Mouse (Mus musculus) frontal cortex, postnatal 36 days (tissue): ENCODE results near the gene Lrrc46.

Experiments used
- DNase-seq, 2 experiments: peaks; one replicate each; pipeline ENCODE4 v3.0.0; 2022; ENCODE audit warnings: low spot score in 2 of 2

The Lrrc46 gene

DNA sequence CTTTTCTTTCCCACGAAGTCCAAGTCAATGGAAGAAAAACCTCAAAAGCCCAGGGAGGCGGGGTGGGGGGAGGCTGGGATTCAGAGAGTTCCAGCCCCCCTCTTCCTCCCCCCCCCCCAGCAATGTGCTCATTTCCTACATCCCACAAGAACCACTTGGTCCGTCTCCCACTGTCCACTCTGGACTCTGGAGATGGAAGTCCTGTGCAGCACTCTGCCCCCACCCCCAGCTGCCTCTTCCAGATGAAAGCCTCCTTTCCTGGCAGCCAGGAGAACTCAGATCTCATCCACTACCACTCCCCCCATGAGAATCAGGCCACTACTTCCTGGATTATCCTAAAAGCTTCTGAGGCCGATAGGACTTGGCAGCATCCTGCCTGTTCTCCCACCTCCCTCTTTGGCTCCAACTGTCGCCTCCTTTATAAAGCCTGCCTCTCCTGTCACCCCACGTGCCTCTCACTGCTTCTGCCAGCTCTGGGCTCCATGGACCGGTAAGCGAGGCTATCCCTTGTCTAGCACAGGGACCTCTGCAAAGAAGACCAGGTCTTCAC is 28.0 kb downstream of the Lrrc46 start, which contains the start of gene Sp6:
TSS of gene Sp6 (plus strand) at position 274 of the 550 bp plus-strand sequence.
- DNase-seq: no peak

DNA sequence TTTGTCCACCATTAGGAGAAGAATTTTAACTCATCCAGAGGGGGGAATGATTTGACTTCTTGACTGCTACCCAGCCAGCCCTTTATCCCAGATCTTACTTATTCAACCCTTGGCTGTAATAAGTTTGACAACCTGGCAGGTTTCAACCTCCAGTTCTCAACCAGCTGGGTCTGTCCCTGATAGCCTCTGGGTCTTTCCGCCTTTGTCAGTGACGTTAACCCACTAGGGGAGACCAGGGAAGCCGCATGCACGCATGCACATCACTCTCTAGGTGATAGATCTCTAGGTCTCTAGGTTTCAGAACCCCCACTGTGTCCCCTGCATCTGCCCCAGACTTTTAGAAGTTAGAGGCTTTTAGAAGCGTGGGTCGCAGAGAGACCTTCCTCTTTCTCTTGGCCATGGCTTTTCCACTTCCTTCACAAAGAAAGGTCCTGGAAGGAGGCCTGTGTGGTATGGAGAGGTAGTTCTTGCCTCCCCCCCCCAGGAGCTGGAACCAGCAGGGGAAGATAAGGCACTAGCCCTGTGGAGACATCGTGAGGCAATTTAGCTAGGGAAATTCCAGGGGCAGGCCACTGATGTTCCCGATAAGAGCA is 31.9 kb downstream of the Lrrc46 start:
- DNase-seq: no peak

DNA sequence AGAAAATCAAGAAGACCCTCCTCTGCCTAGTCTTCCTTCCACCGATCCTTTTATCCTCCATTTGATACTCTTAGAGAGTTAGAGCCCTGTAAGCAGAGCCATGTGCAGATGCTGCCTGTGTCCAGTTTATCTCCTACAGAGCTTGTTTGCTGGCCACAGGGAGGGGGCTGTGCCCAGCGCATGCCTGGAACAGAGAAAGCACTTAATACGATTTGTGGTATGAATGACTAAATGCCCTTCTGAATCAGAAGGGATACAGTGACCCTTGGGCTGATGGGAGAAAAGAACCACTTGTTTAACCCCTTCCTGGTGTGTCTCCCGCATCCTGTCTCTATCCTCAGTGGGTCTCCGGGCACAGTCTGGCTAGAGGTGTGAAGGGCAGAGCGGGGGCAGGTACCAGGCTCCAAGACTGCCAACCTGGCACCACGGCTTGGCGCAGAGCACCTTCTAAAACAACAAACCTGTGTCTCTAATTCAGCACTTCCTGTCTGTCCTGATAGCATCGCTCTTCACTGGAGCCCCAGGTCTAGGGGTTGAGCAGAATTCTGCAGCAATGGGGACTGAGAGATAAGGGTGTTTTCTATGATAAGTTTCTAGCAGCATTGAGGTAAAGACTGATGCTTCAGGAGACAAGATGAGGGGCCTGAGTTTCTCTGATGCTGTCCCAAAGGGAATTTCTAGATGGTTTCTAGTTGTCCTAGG is 34.0 kb downstream of the Lrrc46 start:
- DNase-seq: no peak

DNA sequence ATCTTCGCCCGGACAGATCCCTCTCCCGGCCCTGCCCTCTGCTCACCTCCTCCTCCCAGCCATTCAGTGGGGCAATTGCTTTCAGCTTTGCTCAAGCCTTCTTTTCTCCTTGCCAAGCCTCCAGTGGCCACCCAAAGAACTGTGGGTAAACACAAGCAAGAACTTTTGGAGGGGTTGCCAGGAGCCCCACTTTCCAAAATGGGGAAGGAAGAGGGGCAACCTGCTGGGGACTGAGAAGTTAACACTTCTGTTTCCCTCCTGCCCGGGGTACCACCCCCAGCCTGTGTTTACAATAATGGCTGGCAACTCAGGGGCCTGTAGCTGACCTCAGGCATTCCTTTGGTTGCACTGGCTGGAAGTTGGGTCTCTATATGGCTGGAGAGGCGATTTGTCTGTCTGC is 38.0 kb downstream of the Lrrc46 start:
- DNase-seq: no peak

DNA sequence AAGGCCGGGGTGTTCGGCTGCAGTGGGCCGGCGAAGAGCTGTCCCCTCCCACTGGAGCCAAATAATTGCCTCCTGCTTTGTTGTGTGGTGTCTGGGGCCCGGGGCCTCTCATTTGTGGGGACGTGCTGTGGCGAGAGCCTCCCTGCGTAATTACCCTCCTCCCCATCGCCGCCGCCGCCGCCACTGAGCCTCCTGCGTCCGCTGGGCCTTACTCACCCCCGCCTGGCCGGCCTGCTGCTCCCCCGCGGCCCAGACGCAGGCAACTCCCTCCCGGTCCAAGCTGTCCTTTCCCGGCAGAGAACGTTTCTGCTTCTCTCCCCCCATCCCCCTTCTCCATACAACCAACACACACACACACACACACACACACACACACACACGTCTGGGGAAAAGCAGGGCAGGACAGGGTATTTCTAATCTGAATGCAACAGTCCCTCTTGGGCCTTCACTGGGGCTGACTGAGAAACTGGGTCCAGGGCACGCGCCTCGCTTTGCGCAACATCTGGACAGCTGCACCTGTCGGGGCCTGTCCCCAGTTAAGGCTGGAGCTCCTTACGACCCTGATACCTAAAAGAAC is 43.7 kb downstream of the Lrrc46 start:
- no peak for DNase-seq

DNA sequence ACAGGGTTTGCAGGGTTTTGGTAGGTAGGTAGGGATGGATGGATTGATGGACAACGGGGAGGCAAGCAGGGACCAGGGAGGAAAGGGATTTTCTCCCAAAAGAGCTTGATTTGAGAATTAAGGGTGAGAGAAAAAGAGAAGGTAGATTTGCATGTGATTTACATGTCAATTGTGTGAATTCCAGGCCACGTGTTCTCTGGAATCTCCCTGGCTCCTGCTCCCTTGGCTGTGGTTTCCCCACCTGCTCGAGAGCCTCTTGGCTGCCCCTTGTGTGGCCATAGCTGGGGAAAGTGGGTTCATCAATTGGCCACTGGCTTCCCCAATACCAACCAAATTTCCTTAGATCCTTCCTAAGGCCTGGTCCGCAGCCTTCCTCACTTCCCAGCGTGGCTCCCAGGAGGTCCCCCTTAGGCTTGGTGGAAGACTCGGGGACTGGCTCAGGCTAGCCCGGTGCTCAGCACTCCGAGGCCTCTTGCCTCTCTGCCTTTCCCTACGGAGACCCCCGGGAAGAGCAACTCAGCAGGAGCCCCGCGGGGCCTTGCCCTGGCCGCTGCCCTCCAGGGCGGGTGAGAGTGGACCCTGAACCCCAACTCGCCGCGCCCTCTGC is 44.3 kb downstream of the Lrrc46 start:
- no peak for DNase-seq

DNA sequence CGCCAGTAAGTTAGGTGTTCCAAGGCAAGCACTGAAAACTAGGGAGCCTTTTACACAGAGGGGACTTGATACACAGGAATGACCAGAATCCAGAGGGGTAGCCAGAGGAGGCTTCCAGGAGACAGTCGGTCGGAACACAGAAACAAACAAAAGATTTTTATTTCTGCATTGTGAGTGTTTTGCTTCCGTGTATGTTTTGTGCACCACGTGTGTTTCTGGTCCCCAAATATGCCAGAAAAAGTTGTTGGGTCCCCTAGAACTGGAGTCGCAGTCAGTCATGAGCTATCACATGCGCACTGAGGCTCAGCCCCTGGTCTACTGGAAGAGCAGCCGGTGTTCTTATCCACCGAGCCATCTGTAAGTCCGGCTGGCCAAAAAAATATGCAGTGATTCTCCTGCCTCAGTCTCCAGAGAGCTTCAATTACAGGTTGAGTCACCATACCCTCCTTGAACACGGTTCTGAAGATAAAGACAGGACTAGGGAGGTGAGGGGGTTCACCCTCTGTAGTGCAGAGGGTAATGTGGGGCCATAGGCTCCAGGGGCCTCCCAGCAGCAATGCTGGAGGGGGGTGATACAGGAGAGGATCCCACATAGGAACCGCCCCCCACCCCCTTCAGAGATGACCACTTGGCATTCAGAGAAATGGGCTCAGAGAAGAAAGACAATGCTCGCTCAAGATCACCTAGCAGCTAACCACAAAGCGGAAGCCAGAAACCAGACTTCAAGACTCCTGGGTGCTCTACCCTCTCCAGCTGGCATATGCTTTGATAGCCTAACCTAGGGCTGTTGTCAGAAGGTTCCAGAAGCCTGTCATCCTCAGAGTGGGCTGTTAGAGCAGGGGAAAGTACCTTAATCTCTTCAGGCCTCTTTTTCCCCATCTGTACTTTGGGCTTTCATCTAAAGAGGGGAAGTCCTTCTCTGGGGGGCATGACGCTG is 45.1 kb downstream of the Lrrc46 start:
- DNase-seq: no peak

DNA sequence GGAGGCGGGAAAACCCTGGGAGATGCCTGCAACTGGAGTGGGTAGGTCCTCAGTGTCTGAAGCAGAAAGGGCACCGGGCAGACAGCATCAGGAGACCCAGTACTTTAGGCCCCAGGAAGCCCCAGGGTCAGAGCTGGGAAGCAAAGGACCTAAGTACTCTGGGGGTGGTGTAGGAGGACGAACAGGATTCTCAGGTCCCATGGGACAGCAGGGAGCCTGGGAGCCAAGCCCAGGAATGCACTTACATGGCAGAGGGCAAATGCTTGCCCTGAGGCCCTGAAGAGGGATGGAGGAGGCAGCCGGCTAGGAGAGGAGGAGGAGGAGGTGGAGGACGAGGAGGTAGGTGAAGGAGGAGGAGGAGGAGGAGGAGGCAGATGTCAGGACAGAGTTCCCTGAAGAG is 46.2 kb downstream of the Lrrc46 start:
- no peak for DNase-seq

DNA sequence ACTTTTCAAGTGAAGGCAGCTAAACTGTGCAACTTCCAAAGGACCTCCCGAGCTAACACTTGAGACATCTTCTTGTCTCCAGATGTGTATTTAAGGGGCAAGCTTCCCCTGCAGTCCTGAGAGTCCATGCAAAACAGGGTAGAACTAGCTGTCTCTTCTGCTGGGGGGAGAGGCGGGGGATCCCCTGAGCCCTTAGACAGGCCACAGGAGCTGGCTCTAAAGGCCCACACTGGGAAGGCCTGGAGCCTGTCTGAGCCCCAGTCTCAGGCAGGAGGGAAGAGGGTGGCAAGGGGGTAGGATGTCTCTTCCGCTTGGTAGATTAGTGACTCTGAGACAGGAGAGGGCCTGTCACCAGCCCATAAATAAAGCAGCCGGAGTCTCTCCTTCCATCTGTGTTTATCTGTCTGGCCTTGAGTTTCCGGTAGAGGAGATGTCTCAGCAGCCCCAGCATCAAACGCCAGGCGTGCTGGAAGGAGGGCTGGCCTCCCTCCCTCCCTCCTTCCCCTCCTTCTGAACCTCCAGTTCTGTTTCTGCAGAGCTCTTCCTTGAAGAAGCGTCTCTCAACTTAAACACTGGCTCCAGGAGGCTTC is 48.4 kb downstream of the Lrrc46 start:
- no peak for DNase-seq

DNA sequence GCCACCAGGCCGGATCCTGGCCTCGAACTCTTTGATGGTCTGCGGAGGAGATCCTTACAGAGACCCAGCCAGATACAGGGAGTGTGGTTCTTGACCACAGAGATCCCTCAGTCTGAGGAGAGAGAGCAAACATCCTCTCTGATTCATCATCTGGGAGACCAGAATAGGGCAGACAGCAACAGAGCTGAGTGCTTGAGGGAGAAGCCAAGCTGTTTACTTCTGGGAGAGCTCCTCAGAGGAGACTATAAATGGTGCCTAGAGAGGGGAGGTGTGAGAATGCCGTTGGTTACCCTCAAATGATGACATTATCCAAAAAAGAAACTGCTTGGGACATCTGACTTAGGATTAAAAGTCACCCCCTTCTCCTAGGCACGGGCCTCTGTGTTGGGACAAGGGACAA is 49.7 kb downstream of the Lrrc46 start:
- DNase-seq: no peak

DNA sequence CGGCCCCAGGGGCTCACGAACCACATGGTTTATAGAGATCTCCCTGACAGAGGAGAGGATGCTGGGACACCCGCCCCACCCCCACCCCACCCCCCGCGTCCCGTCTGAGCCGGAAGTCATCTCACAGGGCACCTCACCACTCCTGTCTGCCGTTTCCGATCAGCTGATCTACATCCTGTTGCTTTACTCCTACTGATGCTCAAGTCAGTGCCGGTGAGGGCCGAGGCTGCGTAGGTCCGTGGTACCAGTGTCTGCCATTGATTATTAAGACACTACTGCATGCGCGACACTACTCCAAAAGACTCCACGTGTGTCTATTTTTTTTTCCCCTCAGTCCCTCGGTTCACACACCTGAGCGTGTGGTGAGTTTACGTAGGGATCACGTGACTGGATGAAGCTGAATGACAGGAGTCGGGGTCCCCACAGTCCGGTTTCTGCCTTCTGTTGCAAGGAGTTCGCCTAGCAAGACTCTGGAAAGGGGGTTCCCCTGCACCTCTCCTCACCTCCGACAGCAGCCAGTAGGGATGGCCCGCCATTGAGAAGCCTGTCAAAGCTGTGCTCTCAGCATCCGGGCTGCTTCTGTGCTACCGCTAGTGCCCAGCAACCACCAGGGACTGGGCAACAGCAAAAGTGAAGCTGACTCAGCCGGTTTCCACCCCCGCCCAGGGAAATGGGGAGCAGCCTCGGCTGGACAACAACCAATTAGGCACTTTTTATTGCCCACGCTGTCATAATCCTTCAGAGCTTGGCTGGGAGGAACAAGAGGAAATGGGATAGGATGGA is 53.1 kb downstream of the Lrrc46 start:
- DNase-seq: no peak

DNA sequence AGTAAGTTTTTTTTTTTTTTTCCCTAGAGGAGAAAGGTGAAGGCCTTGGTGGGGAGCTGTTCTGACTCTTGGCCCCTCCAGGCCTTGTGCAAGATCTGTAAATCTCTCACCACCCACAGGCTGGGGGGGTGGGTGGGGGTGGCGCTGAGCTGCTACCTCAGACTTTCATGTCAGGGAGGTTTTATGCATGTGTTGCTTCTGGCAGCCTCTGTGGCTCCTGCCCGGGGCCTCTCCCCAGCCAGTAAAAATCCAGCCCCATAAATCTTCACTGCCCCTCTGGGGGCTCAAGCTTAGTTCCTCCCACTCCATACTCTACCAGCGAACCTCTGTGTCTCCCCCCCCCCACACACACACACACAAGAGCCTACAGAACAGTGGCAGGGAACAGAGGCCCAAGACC is 54.7 kb downstream of the Lrrc46 start:
- DNase-seq: no peak

DNA sequence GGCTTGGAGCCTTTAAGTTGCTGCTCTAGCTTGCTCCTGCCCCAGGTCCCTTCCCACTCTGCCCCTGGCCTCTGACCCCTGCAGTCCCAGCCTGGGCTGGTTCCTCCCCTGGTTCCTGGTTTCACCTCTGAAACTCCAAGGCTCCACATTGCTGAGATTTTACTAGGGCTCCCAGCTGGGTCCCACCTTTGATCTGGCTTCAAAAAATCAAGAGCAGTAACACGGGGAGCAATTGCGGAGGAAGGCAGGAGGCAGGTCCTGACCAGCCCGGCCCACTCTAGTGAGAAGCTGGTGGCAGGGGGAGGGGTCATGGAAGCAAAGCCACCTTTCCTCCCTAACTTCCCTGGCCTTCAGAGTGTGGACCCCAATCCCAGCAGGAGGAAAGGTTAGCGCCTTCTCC is 56.3 kb downstream of the Lrrc46 start:
- no peak for DNase-seq
